Mouse (Mus musculus) R1 (cell line): ENCODE results near the gene Elof1.
A peak's percentile ranks its signal among the peaks of the same experiment; 100 is the strongest.
"Not testable (repeated sequence)": the region's sequence is repeated elsewhere in the genome, so short reads cannot be mapped to it uniquely, and the experiment has no call there.

Experiments used
- DNase-seq: peaks from one replicate; pipeline ENCODE4 v3.0.0-alpha.2; 2018; ENCODE audit warnings: low read depth, low spot score

Elof1 gene

GRCm38 (mm10) chr9:22116740-22117426, at the start of gene Elof1:
TSS of gene Elof1 (minus strand) at chr9:22117172.
- DNase-seq: peak; percentile 99

GRCm38 (mm10) chr9:22166686-22167085, 49.7 kb upstream of the Elof1 start:
- peak; percentile 63 for DNase-seq

DNA sequence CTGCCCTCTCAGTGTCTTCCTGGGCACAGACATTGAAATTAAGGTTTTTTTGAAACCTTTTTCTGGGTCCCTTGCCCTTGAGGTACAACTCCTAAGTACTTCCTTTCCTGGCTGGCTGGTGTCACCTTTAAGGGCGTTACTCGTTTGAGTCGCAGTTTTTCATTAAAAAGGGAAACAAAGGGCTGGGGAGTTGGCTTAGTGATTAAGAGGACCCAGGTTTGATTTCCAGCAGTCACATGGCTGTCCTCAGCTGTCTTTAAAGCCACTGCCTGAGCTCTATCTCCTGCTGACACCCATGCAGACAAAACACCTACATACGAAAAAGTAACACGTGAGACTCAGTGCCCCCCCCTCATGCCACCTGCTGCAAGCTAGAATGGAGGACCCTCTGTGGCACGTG, 49.0 kb upstream of the Elof1 start:
- peak; percentile 56 for DNase-seq

DNA sequence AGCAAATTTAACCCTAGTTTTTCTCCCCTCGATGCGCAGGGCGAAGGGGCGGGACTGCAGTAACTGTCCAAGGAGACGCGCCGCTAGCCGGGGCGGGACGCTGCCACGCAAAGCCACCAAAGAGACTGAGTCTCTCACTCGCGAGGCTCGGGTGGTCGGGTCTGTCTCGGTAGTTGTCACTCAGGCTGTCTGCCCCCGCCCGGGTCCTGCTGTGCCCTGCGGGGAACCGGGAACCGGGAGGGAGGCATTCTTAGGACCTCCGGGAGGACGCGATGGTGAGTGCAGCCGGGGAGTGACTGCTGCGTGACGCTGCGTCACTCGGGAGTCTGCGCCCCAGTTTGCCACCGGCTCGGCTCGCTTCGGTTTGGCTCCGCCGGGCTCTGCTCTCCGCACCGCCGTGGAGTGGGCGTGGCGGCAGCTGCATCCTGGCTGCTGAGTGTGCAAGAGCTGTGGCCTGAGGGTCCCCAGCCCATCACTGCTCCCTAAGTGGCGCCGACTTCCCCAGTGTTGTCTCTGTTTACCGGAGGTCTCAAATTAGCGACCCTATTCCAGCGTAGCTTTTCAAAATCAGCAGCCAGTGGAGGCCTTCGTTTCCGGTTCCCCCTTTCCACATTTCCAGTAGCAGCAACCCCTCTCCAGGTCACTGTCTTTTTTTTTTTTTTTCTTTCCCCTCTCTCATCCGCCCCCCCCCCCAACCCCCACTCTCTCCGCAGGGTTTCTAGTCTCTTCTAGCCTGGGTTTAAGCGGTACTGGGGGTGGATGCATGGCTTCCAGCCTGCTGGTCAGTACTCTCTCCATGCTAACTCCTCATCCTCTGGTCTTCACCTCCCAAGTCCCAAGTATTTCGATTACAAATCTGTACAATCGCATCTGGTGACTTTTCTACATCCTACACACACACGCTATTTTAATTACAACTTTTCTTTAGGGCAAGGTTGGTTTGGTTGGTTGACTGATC, 48.0 kb upstream of the Elof1 start:
- peak; percentile 68 for DNase-seq

DNA sequence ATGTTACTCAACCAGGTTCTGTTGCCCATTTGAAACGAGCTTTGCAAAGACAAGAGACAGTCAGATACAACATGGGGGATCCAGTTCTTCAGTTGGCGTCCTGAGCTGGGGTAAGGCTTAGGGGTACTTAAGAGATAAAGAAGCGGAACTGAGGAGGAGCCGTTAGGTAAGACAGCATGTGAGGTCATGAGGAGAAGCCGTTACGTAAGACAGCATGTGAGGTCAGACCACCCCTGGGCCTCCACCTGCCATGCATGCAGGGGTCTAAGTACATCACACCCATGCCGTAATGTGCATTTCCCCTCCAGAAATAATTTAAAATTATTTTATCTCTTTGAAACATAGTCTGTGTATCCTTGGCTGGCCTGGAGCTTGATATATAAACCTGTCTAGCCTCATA, 45.9 kb upstream of the Elof1 start:
- DNase-seq: no peak

GRCm38 (mm10) chr9:22162305-22162704, 45.3 kb upstream of the Elof1 start:
- DNase-seq: peak; percentile 36

GRCm38 (mm10) chr9:22161299-22161698, 44.3 kb upstream of the Elof1 start:
- DNase-seq: peak; percentile 82

DNA sequence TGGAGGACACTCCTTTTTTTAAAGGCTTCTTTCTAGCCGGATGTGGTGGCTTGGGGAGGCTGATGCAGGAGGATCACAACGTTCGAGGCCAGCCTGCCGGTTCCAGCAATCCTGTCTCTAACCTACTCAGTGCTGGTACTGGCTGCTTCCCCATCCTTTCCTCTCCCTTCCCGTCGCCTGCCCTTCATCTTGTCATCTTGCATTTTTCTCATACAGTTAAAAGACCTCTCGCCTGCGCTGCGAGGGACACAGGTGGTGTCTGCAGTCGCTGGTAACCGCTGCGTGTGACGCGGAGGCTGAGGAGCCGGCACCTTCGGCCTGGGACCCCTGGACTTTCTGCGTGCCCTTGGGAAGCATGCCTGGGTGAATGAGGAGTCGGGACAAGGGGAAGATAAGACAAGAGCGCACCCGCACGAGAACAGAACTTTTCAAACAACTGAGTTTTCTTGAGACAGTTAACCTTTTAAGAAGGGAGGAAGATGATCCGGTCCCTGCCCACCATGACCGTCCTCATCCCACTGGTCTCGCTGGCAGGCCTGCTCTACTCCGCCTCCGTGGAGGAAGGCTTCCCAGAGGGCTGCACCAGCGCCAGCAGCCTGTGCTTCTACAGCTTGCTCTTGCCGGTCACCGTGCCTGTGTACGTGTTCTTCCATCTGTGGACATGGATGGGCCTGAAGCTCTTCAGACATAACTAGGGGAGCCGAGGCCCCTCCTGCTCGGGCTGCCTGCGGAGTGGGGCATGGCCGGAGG, 40.7 kb upstream of the Elof1 start:
- DNase-seq: no peak

DNA sequence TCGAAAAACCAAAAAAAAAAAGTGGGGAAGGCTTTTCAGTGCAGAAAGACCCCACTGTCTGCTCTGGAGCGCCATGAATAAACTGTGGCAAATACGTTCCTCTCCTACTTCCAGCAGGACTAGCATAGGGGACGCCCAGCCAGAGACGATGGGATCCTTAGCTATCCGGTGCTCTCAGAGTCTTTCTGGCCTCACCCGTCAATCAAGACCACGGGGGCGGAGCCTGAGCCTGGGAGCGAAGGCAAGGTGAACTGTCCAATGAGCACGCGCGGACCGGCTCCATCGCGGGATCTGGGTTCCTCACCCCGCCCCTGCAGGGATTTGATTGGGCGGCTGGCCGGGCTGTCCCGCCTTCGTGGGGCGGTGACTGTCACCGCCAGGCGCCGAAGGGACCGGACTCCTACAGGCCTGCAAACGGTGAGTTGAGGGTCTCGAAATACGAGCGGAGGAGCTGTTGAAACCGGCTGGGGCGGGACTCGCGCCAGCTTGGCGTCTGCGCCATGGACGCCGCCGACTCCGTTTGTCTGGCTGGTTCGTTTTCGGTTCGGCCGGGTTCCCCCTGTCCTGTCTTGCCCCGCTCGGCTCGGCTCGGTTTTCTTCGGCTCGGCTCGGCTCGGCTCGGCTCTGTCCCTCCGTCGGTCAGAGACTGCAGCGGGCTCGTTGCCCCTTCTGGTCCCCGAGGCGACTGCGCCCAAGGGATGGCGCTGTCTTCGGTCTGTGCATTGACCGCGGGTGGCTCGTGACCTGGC, 39.7 kb upstream of the Elof1 start, which contains the start of gene Pigyl:
TSS of gene Pigyl (plus strand) at position 350 of the 749 bp plus-strand sequence.
- DNase-seq: peak; percentile 99

GRCm38 (mm10) chr9:22155614-22156013, 38.6 kb upstream of the Elof1 start:
- DNase-seq: peak; percentile 86

- DNase-seq: peak; percentile 59
These were observed 36.8 kb upstream of the Elof1 start for GRCm38 (mm10) chr9:22153810-22154209.

DNA sequence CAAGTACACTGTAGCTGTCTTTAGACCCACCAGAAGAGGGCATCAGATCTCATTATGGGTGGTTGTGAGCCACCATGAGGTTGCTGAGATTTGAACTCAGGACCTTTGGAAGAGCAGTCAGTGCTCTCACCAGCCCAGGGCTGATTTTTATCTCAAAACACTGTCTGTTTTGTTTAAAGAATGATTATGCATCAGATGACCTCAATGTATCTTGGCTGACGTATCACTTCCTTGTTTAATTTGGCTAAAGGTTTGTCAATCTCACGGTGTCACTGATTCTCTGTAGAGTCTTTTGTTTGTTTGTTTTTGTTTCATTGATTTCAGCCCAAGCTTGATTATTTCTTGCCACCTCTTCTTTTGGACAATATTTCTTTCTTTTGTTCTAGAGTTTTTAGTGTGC, 34.0 kb upstream of the Elof1 start:
- DNase-seq: no peak

GRCm38 (mm10) chr9:22150249-22150693, 33.3 kb upstream of the Elof1 start:
- not testable (repeated sequence) for DNase-seq

GRCm38 (mm10) chr9:22149426-22150248, 32.7 kb upstream of the Elof1 start:
- peak; percentile 87 for DNase-seq

DNA sequence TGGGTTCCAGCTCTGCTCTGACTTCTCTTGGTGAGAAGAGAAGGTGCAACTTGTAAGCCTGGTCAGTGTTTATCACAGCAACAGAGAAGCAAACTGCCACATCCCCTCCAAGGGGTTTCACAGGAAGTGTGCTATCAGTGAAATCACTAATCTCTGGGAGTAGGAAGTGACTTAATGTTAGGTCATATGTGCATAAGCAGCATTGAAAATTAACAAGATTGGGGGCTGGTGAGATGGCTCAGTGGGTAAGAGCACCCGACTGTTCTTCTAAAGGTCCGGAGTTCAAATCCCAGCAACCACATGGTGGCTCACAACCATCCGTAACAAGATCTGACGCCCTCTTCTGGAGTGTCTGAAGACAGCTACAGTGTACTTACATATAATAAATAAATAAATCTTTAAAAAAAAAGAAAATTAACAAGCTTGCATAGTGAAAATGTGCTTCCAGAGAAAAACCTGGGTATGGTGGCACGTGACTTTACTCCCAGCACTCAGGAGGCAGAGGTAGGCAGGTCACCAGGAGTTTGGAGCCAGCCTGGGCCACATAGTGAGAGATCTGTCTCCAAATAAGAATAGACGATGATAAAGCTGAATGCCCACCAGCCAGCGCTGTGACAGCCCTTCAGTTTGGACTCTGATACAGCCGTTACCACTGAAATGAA, 27.5 kb upstream of the Elof1 start:
- no peak for DNase-seq

GRCm38 (mm10) chr9:22143108-22144037, 26.4 kb upstream of the Elof1 start:
- DNase-seq: peak; percentile 85

- DNase-seq: no peak
These were observed 22.8 kb upstream of the Elof1 start for GRCm38 (mm10) chr9:22139746-22140145.

- DNase-seq: no peak
These were observed 21.5 kb upstream of the Elof1 start for GRCm38 (mm10) chr9:22138480-22138879.
